Mouse (Mus musculus) myocyte (in vitro differentiated cells): Measurements from ENCODE around the gene Slc25a13. TPM values are rescaled to one million over a fixed set of nuclear protein-coding genes. Genes with fewer than 3 reads are reported as not detected.

Experiments
- H3K27me3 ChIP-seq: one replicate; pipeline ENCODE4 v1.6.1; 2011; ENCODE audit not compliant: control insufficient read depth, insufficient read depth, insufficient read length
- H3K36me3 ChIP-seq: one replicate; pipeline ENCODE4 v1.6.1; 2011; ENCODE audit not compliant: control insufficient read depth, insufficient read depth
- H3K4me2 ChIP-seq: one replicate; pipeline ENCODE4 v1.6.1; 2011; ENCODE audit warnings: low read depth, control low read depth
- H3K4me3 ChIP-seq: one replicate; pipeline ENCODE4 v1.5.1; 2011; ENCODE audit warnings: mild to moderate bottlenecking, control low read depth, moderate library complexity
- H3K79me2 ChIP-seq: one replicate; pipeline ENCODE4 v1.6.1; 2011; ENCODE audit not compliant: control insufficient read depth, insufficient read depth
- H3ac ChIP-seq: one replicate; pipeline ENCODE4 v1.6.1; 2011; ENCODE audit not compliant: control insufficient read depth, insufficient read length
- CEBPB ChIP-seq: IDR thresholded peaks from 2 replicates; pipeline ENCODE4 v1.6.1; 2011; ENCODE audit warnings: mild to moderate bottlenecking, moderate library complexity; ENCODE audit not compliant: poor library complexity, insufficient read depth, severe bottlenecking
- E2F4 ChIP-seq: IDR thresholded peaks from one replicate; pipeline ENCODE4 v1.6.1; 2011; ENCODE audit warnings: mild to moderate bottlenecking, control low read depth, moderate library complexity; ENCODE audit not compliant: insufficient read depth
- MAX ChIP-seq: IDR thresholded peaks from one replicate; pipeline ENCODE4 v1.6.1; 2011; ENCODE audit warnings: low read depth, mild to moderate bottlenecking, control low read depth
- MYOD1 ChIP-seq, 3 experiments: IDR thresholded peaks; one replicate each; pipeline ENCODE4 v1.6.1; 2011; ENCODE audit warnings: control low read depth in 2 of 3, low read depth in 2 of 3, mild to moderate bottlenecking in 2 of 3, moderate library complexity in 1 of 3; ENCODE audit not compliant: insufficient read length in 2 of 3, control insufficient read depth in 1 of 3
- MYOG ChIP-seq, 3 experiments: IDR thresholded peaks; one replicate each; pipeline ENCODE4 v1.6.1; 2011; ENCODE audit warnings: control low read depth in 2 of 3, low read depth in 2 of 3, mild to moderate bottlenecking in 2 of 3; ENCODE audit not compliant: insufficient read length in 2 of 3, control insufficient read depth in 1 of 3, insufficient read depth in 1 of 3
- POLR2A ChIP-seq: IDR thresholded peaks from one replicate; pipeline ENCODE4 v1.6.1; 2011; ENCODE audit warnings: low read depth, mild to moderate bottlenecking, control low read depth, moderate library complexity; ENCODE audit not compliant: insufficient read length
- POLR2AphosphoS2 ChIP-seq: IDR thresholded peaks from one replicate; pipeline ENCODE4 v1.6.1; 2011; ENCODE audit warnings: low read depth, control low read depth; ENCODE audit not compliant: insufficient read length
- REST ChIP-seq: IDR thresholded peaks from one replicate; pipeline ENCODE4 v1.6.1; 2011; ENCODE audit warnings: mild to moderate bottlenecking, control low read depth, moderate library complexity; ENCODE audit not compliant: insufficient read depth, insufficient read length
- SRF ChIP-seq: IDR thresholded peaks from one replicate; pipeline ENCODE4 v1.6.1; 2011; ENCODE audit warnings: low read depth; ENCODE audit not compliant: control insufficient read depth, insufficient read length
- TCF12 ChIP-seq: IDR thresholded peaks from one replicate; pipeline ENCODE4 v1.6.1; 2011; ENCODE audit warnings: mild to moderate bottlenecking, control low read depth; ENCODE audit not compliant: poor library complexity, insufficient read depth, severe bottlenecking
- TCF3 ChIP-seq: IDR thresholded peaks from one replicate; pipeline ENCODE4 v1.6.1; 2011; ENCODE audit warnings: low read depth, control low read depth; ENCODE audit not compliant: insufficient read length
- USF1 ChIP-seq: IDR thresholded peaks from one replicate; pipeline ENCODE4 v1.6.1; 2011; ENCODE audit warnings: low read depth, mild to moderate bottlenecking, control low read depth, moderate library complexity
- polyA plus RNA-seq: library from polyadenylated mRNA; unstranded; fragments of >200 nt; fragmentation: generic; extraction: Trizol; gene quantifications from one replicate; pipeline ENCODE4 v1.2.1, GENCODE M21; 2012; ENCODE audit warnings: missing spikeins

The Slc25a13 gene
- polyA plus RNA-seq, 1 experiment, result 0.42 TPM

GRCm38 (mm10) chr6:6053946-6054345, 163.0 kb downstream of the Slc25a13 start:
- Histone ChIP-seq H3K79me2 (no peaks in the 10 kb centered on the region), H3K27me3 (no peaks in the 10 kb centered on the region), H3ac (no peak overlapping the region), H3K4me2 (no peak overlapping the region), H3K4me3 (no peak overlapping the region), H3K36me3 (no peaks in the 10 kb centered on the region)
- TF ChIP-seq E2F4 (no peak), REST (no peak), MYOG (IDR thresholded peaks at IDR 0.05; ENCODE audit: control insufficient read depth in 1 of 3, insufficient read depth in 1 of 3, insufficient read length in 2 of 3, low read depth in 2 of 3) (no peak), POLR2AphosphoS2 (no peak), USF1 (no peak), CEBPB (no peak), MYOD1 (IDR thresholded peaks at IDR 0.05; ENCODE audit: control insufficient read depth in 1 of 3, insufficient read length in 2 of 3, low read depth in 2 of 3) (no peak), TCF12 (no peak), SRF (no peak), POLR2A (no peak)

DNA sequence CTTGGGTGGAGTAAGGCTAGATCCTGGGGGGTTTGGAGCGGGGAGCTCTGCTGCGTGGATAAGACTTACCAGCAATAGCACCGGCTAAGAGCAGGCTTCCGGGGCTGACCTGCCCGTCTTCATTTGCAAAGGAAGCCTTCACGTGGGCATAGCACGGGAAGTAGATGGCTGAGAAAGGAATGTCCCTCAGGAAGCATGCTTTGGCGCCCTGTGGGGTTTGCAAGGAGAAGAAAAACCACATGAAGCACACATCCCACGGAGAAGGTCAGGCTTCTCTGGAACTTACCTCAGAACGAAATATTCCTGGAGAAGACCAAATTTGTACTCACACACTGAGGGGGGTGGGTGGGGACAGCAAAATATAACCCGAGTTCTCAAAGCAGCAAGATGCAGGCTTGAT, 164.3 kb downstream of the Slc25a13 start:
- Histone ChIP-seq H3K4me3 (no peak overlapping the region), H3K79me2 (no peaks in the 10 kb centered on the region), H3K36me3 (no peaks in the 10 kb centered on the region), H3ac (no peak overlapping the region), H3K4me2 (no peak overlapping the region), H3K27me3 (no peaks in the 10 kb centered on the region)
- TF ChIP-seq MYOD1 (IDR thresholded peaks at IDR 0.05; ENCODE audit: control insufficient read depth in 1 of 3, insufficient read length in 2 of 3, low read depth in 2 of 3) (no peak), USF1 (no peak), POLR2AphosphoS2 (no peak), CEBPB (no peak), E2F4 (no peak), POLR2A (no peak), TCF12 (no peak), SRF (no peak), MAX (no peak), MYOG (IDR thresholded peaks at IDR 0.05; ENCODE audit: control insufficient read depth in 1 of 3, insufficient read depth in 1 of 3, insufficient read length in 2 of 3, low read depth in 2 of 3) (no peak), REST (no peak), TCF3 (no peak)

DNA sequence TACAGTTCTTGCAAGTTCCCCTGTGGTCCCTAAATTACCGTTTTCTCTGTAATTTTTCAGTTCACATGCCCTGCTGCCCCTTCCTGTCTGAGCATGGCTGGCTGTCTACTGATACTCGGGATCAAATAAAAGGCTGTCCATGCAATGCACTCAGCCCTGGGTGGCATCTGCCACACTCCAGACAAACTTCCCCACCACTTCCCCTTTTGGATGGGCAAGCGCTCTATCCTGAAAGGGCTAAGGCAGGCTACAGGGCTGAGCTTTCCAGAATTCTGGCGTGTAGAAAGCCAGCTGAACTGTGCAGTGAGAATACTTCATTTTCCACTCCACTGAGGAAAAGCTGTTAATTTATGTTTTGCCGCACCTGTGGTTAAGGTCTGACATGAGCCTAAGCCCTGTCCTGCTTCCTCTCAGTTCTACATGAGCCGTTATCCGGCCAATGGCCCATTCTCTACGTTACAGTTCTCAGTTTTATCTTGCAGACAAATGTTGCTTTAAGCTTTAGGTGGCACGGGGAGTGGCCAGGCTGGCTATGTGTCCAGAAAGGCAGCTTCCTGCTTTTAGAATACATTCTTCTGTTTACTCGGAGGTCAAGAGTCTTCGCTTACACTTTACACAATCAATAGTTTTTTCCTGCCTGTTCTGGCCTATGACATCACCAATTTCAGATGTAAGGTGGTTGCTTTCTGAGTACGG, 170.1 kb downstream of the Slc25a13 start:
- H3K27me3 ChIP-seq, result peaks cover 5% of the 10 kb centered on the region
- no peak overlapping the region for H3K4me3 ChIP-seq
- H3K36me3 ChIP-seq, result no peaks in the 10 kb centered on the region
- H3K4me2 ChIP-seq, result no peak overlapping the region
- H3K79me2 ChIP-seq, result no peaks in the 10 kb centered on the region
- H3ac ChIP-seq, result no peak overlapping the region
- no peak for TF ChIP-seq CEBPB
- TF ChIP-seq REST, result no peak
- TF ChIP-seq SRF, result no peak
- TF ChIP-seq POLR2AphosphoS2, result no peak
- TF ChIP-seq TCF12, result no peak
- TF ChIP-seq E2F4, result no peak
- TF ChIP-seq MYOG (IDR thresholded peaks at IDR 0.05; ENCODE audit: control insufficient read depth in 1 of 3, insufficient read depth in 1 of 3, insufficient read length in 2 of 3, low read depth in 2 of 3), result no peak
- TF ChIP-seq MAX, result no peak
- no peak for TF ChIP-seq POLR2A
- TF ChIP-seq TCF3, result no peak
- TF ChIP-seq MYOD1 (IDR thresholded peaks at IDR 0.05; ENCODE audit: control insufficient read depth in 1 of 3, insufficient read length in 2 of 3, low read depth in 2 of 3), result no peak
- TF ChIP-seq USF1, result no peak

- no peak overlapping the region for H3K4me3 ChIP-seq
- no peaks in the 10 kb centered on the region for H3K27me3 ChIP-seq
- H3K4me2 ChIP-seq, result no peak overlapping the region
- H3K79me2 ChIP-seq, result no peaks in the 10 kb centered on the region
- H3K36me3 ChIP-seq, result no peaks in the 10 kb centered on the region
- TF ChIP-seq POLR2A (no peak), MYOG (IDR thresholded peaks at IDR 0.05; ENCODE audit: control insufficient read depth in 1 of 3, insufficient read depth in 1 of 3, insufficient read length in 2 of 3, low read depth in 2 of 3) (no peak), SRF (no peak), TCF12 (no peak), MAX (no peak), USF1 (no peak), POLR2AphosphoS2 (no peak), TCF3 (no peak), REST (no peak), CEBPB (no peak), MYOD1 (IDR thresholded peaks at IDR 0.05; ENCODE audit: control insufficient read depth in 1 of 3, insufficient read length in 2 of 3, low read depth in 2 of 3) (no peak), E2F4 (no peak)
- H3ac ChIP-seq, result no peak overlapping the region
These were observed 178.0 kb downstream of the Slc25a13 start for GRCm38 (mm10) chr6:6038773-6039550.
